Mouse (Mus musculus): ENCODE measurements around the gene Olfr291. TPM values are rescaled to one million over a fixed set of nuclear protein-coding genes. Genes with fewer than 3 reads are reported as not detected.

Gene Olfr291
- total RNA-seq (2015) (not detected in 2 replicates), total RNA-seq (2017) (not detected in 2 replicates)

GRCm38 (mm10) chr7:84853253-84853652 is at the start of gene Olfr291:
TSS of gene Olfr291 (plus strand) at chr7:84853553.
- no peak for ATAC-seq (replicated peaks; ENCODE audit: poor library complexity)

GRCm38 (mm10) chr7:84805224-84805623 is 48.1 kb upstream of the Olfr291 start:
- ATAC-seq (replicated peaks; ENCODE audit: poor library complexity) = peak; percentile 72

GRCm38 (mm10) chr7:84806159-84806558 is 47.2 kb upstream of the Olfr291 start:
- no peak for ATAC-seq (replicated peaks; ENCODE audit: poor library complexity)

GRCm38 (mm10) chr7:84884530-84884929 is 31.2 kb downstream of the Olfr291 start:
- ATAC-seq (replicated peaks; ENCODE audit: poor library complexity) = no peak

Other genes starting within 250 kb of the Olfr291 start
- 0.86 TPM in 1 of 2 replicates, not detected in the other for gene Fah, start 246.8 kb upstream of the Olfr291 start, total RNA-seq (2015)
- 3.0 TPM in 1 of 2 replicates, not detected in the other for gene Fah, start 246.8 kb upstream of the Olfr291 start, total RNA-seq (2017)
- gene Zfand6, start 163.6 kb upstream of the Olfr291 start, total RNA-seq (2015) = 83.3 and 86.9 TPM in 2 replicates
- 62.8 and 71.7 TPM in 2 replicates for gene Zfand6, start 163.6 kb upstream of the Olfr291 start, total RNA-seq (2017)
- not detected in 2 replicates for gene Vmn2r65, start 110.6 kb downstream of the Olfr291 start, total RNA-seq (2015)
- not detected in 2 replicates for gene Vmn2r65, start 110.6 kb downstream of the Olfr291 start, total RNA-seq (2017)
- gene Vmn2r66, start 158.7 kb downstream of the Olfr291 start, total RNA-seq (2015) = not detected in 2 replicates
- gene Vmn2r66, start 158.7 kb downstream of the Olfr291 start, total RNA-seq (2017) = not detected in 2 replicates

Data from megakaryocyte progenitor cell, adult 5-6 weeks (primary cell).